Mouse (Mus musculus) C2C12 (cell line): ENCODE measurements around the gene Cfap43. TPM values are rescaled to one million over a fixed set of nuclear protein-coding genes. Genes with fewer than 3 reads are reported as not detected.

Experiments used
- H3K27me3 ChIP-seq: one replicate; pipeline ENCODE4 v1.6.1; 2011; ENCODE audit not compliant: control insufficient read depth, insufficient read depth, insufficient read length
- H3K36me3 ChIP-seq: one replicate; pipeline ENCODE4 v1.6.1; 2011; ENCODE audit not compliant: control insufficient read depth, insufficient read depth
- H3K4me3 ChIP-seq: one replicate; pipeline ENCODE4 v1.5.1; 2011; ENCODE audit warnings: mild to moderate bottlenecking, control low read depth; ENCODE audit not compliant: poor library complexity, insufficient read depth, severe bottlenecking
- H3K79me2 ChIP-seq: one replicate; pipeline ENCODE4 v1.6.1; 2011; ENCODE audit not compliant: control insufficient read depth, insufficient read depth
- H3K79me3 ChIP-seq: one replicate; pipeline ENCODE4 v1.6.1; 2011; ENCODE audit warnings: low read depth, control low read depth
- H3ac ChIP-seq: one replicate; pipeline ENCODE3; 2011; ENCODE audit warnings: low read depth; ENCODE audit not compliant: control insufficient read depth, insufficient read length
- CEBPB ChIP-seq: IDR thresholded peaks from one replicate; pipeline ENCODE4 v1.6.1; 2011; ENCODE audit warnings: low read depth, mild to moderate bottlenecking, control low read depth, moderate library complexity
- CTCF ChIP-seq: IDR thresholded peaks from one replicate; pipeline ENCODE4 v1.5.1; 2011; ENCODE audit not compliant: control insufficient read depth, insufficient read depth, insufficient read length
- FOSL1 ChIP-seq: IDR thresholded peaks from one replicate; pipeline ENCODE4 v1.8.0; 2011; ENCODE audit warnings: mild to moderate bottlenecking, low read length; ENCODE audit not compliant: poor library complexity, insufficient read depth, severe bottlenecking
- MAX ChIP-seq: IDR thresholded peaks from one replicate; pipeline ENCODE4 v1.6.1; 2011; ENCODE audit warnings: mild to moderate bottlenecking, control low read depth
- MYOD1 ChIP-seq: IDR thresholded peaks from one replicate; pipeline ENCODE4 v1.6.1; 2011; ENCODE audit warnings: low read depth; ENCODE audit not compliant: control insufficient read depth, insufficient read length
- MYOG ChIP-seq: IDR thresholded peaks from one replicate; pipeline ENCODE4 v1.6.1; 2011; ENCODE audit not compliant: control insufficient read depth, insufficient read length; ENCODE audit errors: extremely low read depth
- USF1 ChIP-seq: IDR thresholded peaks from one replicate; pipeline ENCODE4 v1.6.1; 2011; ENCODE audit warnings: low read depth, mild to moderate bottlenecking, control low read depth, moderate library complexity
- polyA plus RNA-seq: library from polyadenylated mRNA; unstranded; fragments of >200 nt; fragmentation: generic; extraction: Trizol; gene quantifications from one replicate; pipeline ENCODE4 v1.2.1, GENCODE M21; 2012; ENCODE audit warnings: missing spikeins

Cfap43 gene
- polyA plus RNA-seq, 1 experiment: 0.07 TPM

GRCm38 (mm10) chr19:47893092-47893491, 26.0 kb downstream of the Cfap43 start:
- H3K79me3 ChIP-seq: peaks cover 27% of the 10 kb centered on the region
- peaks cover 37% of the 10 kb centered on the region for H3K79me2 ChIP-seq
- H3ac ChIP-seq: no peak overlapping the region
- H3K4me3 ChIP-seq: no peak overlapping the region
- no peaks in the 10 kb centered on the region for H3K27me3 ChIP-seq
- peaks cover 54% of the 10 kb centered on the region for H3K36me3 ChIP-seq
- TF ChIP-seq MYOG: no peak
- no peak for TF ChIP-seq FOSL1
- TF ChIP-seq MYOD1: no peak
- no peak for TF ChIP-seq USF1
- TF ChIP-seq CEBPB: no peak
- TF ChIP-seq CTCF: no peak
- no peak for TF ChIP-seq MAX

- H3K27me3 ChIP-seq: no peaks in the 10 kb centered on the region
- TF ChIP-seq MAX (peak; percentile 58), FOSL1 (no peak), MYOD1 (peak; percentile 95)
- H3ac ChIP-seq: no peak overlapping the region
- no peak overlapping the region for H3K4me3 ChIP-seq
- H3K79me2 ChIP-seq: peaks cover 23% of the 10 kb centered on the region
- H3K79me3 ChIP-seq: peaks cover 14% of the 10 kb centered on the region
- H3K36me3 ChIP-seq: peaks cover 41% of the 10 kb centered on the region
Measured at GRCm38 (mm10) chr19:47891562-47892312, 27.4 kb downstream of the Cfap43 start.

- peak overlapping the region; percentile 7 for H3K4me3 ChIP-seq
- peaks cover 5% of the 10 kb centered on the region for H3K79me3 ChIP-seq
- H3K36me3 ChIP-seq: peaks cover 29% of the 10 kb centered on the region
- H3K79me2 ChIP-seq: peaks cover 12% of the 10 kb centered on the region
- no peak overlapping the region for H3ac ChIP-seq
- peak; percentile 64 for TF ChIP-seq MYOD1
- no peak for TF ChIP-seq MYOG
- H3K27me3 ChIP-seq: no peaks in the 10 kb centered on the region
Measured at GRCm38 (mm10) chr19:47890489-47891130, 28.5 kb downstream of the Cfap43 start.

GRCm38 (mm10) chr19:47888037-47888436, 31.1 kb downstream of the Cfap43 start:
- H3K79me3 ChIP-seq: no peaks in the 10 kb centered on the region
- no peak overlapping the region for H3ac ChIP-seq
- no peak for TF ChIP-seq MYOD1
- peaks cover 4% of the 10 kb centered on the region for H3K36me3 ChIP-seq
- no peaks in the 10 kb centered on the region for H3K79me2 ChIP-seq
- H3K4me3 ChIP-seq: no peak overlapping the region
- H3K27me3 ChIP-seq: no peaks in the 10 kb centered on the region

GRCm38 (mm10) chr19:47887417-47887816, 31.7 kb downstream of the Cfap43 start:
- Histone ChIP-seq H3K79me3 (no peaks in the 10 kb centered on the region), H3K4me3 (no peak overlapping the region), H3K79me2 (no peaks in the 10 kb centered on the region), H3K27me3 (no peaks in the 10 kb centered on the region), H3K36me3 (no peaks in the 10 kb centered on the region), H3ac (no peak overlapping the region)
- TF ChIP-seq USF1 (peak; percentile 47), FOSL1 (no peak), MYOD1 (peak; percentile 82)

GRCm38 (mm10) chr19:47886617-47887016, 32.5 kb downstream of the Cfap43 start:
- Histone ChIP-seq H3K36me3 (no peaks in the 10 kb centered on the region), H3K79me2 (no peaks in the 10 kb centered on the region), H3ac (no peak overlapping the region), H3K79me3 (no peaks in the 10 kb centered on the region), H3K4me3 (no peak overlapping the region), H3K27me3 (no peaks in the 10 kb centered on the region)
- TF ChIP-seq MYOG: no peak
- no peak for TF ChIP-seq MAX
- no peak for TF ChIP-seq FOSL1
- peak; percentile 75 for TF ChIP-seq USF1
- TF ChIP-seq MYOD1: peak; percentile 54
- no peak for TF ChIP-seq CTCF
- peak; percentile 79 for TF ChIP-seq CEBPB
